Mouse (Mus musculus) heart, adult 2 months (tissue): ENCODE measurements around the gene Ddx11.

Experiments
- CTCF ChIP-seq: fragments of 200-600 bp; IDR thresholded peaks from 2 replicates; pipeline ENCODE4 v1.8.1; 2022; ENCODE audit warnings: antibody characterized with exemption, mild to moderate bottlenecking, moderate library complexity
- EP300 ChIP-seq: fragments of 200-500 bp; IDR thresholded peaks from 2 replicates; pipeline ENCODE4 v1.6.1; 2011; ENCODE audit warnings: low read depth, low read length, control low read depth; ENCODE audit not compliant: insufficient read depth
- POLR2A ChIP-seq: fragments of 200-500 bp; IDR thresholded peaks from 2 replicates; pipeline ENCODE4 v1.6.1; 2011; ENCODE audit warnings: mild to moderate bottlenecking, low read depth, low read length, control low read depth; ENCODE audit not compliant: insufficient read depth

DNA sequence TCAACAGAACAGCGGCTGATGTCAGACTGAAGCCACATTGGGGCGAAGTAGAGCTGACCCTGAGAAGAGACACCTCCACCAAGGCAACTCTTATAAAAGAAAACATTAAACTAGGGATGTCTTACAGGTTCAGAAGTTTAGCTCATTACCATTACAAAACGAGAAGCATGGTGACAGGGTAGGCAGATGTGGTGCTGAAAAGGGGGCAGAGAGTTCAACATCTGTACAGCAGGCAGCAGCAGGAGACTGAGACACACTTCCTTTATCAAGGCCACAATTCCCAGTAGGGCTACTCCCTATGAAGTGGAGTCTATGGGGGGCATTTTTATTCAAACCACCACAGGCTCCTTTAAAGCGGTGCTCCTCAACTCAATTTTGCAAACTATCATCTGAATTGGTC lies 15.1 kb upstream of the Ddx11 start:
- TF ChIP-seq POLR2A (no peak), CTCF (no peak), EP300 (no peak)
